Comparison of ENCODE assay signal across 27 mouse cellular contexts in genomic region chr12:81918346-81918745, GRCm38 (mm10). TPM values are rescaled to one million over a fixed set of nuclear protein-coding genes. Genes with fewer than 3 reads are reported as not detected.
DNase-seq lines count a peak whose midpoint lies in the region; ATAC-seq and TF ChIP-seq lines count a peak whose summit lies in the region.
"Had no signal": no experiment of that assay in that cellular context is flagged by ENCODE, and none has a peak within 500 bp of the region (broad histone marks: within the 10 kb centered on the region; RNA-seq: fewer than 3 reads in every experiment).

No protein-coding gene starts in this region.

- peak; percentile 13; the same call in 1 of the 2 replicates for ATAC-seq in frontal cortex, adult (ENCODE audit: low TSS enrichment)
- ATAC-seq: CD4-positive, CD25-positive, alpha-beta regulatory T cell, adult 4 months; forebrain, embryonic 13.5 days; forebrain, embryonic 16.5 days; intestine, embryonic 16.5 days had no signal

- DNase-seq in frontal cortex, postnatal 10 days (ENCODE audit: low spot score in 2 of 2), result no peak
- DNase-seq in 3134 (ENCODE audit: extremely low read depth, insufficient read length, low spot score), result peak; percentile 21
- DNase-seq in ZHBTc4 (ENCODE audit: low read depth, low spot score), result peak; percentile 40
- DNase-seq in cerebellum, postnatal 4 days (ENCODE audit: low spot score in 2 of 2), result no peak
- DNase-seq in testis, postnatal 10 days (ENCODE audit: low spot score), result no peak
- no peak for DNase-seq in gastrocnemius, postnatal 14 days
- DNase-seq: adrenal gland, postnatal 10 days; adrenal gland, postnatal 36 days; cerebellum, adult 18-20 months; cerebellum, adult 9-10 months; cerebellum, postnatal 14 days; gastrocnemius, postnatal 36 days; heart, adult 2 months; heart, postnatal 14 days; kidney, adult 18-20 months had no signal

- no peak for TF ChIP-seq CTCF in E14TG2a.4 (conservative IDR thresholded peaks at IDR 0.05; ENCODE audit: low read length)

- peaks cover 19% of the 10 kb centered on the region for H3K36me3 ChIP-seq in E14TG2a.4 (ENCODE audit: insufficient read depth, low read length)

- peaks cover 19% of the 10 kb centered on the region for H3K4me1 ChIP-seq in E14TG2a.4 (replicated peaks; ENCODE audit: low read depth, low read length)
- H3K4me1 ChIP-seq: embryonic facial prominence, embryonic 12.5 days; forebrain, embryonic 13.5 days; hindbrain, embryonic 12.5 days; hindbrain, embryonic 15.5 days had no signal

- peak overlapping the region; percentile 53 for H3K4me3 ChIP-seq in E14TG2a.4 (replicated peaks; ENCODE audit: low read length)
- H3K4me3 ChIP-seq: embryonic facial prominence, embryonic 12.5 days; embryonic facial prominence, embryonic 15.5 days; forebrain, embryonic 13.5 days; heart, adult 2 months; heart, embryonic 10.5 days; heart, embryonic 13.5 days; hindbrain, embryonic 12.5 days; hindbrain, embryonic 15.5 days had no signal

- intact Hi-C loops in gastrocnemius, postnatal 14 days (cut with DNase I; ENCODE audit: low total_unique reads), result no loop called here

- H3K9me3 ChIP-seq in E14TG2a.4 (ENCODE audit: low read length), result no peaks in the 10 kb centered on the region
- H3K9me3 ChIP-seq: embryonic facial prominence, embryonic 12.5 days; embryonic facial prominence, embryonic 15.5 days; forebrain, embryonic 13.5 days; heart, embryonic 10.5 days; heart, embryonic 13.5 days; hindbrain, embryonic 12.5 days; hindbrain, embryonic 15.5 days had no signal

- no peaks in the 10 kb centered on the region for H3K27me3 ChIP-seq in E14TG2a.4 (ENCODE audit: insufficient read depth, low read length)
- H3K27me3 ChIP-seq: embryonic facial prominence, embryonic 12.5 days; embryonic facial prominence, embryonic 15.5 days; forebrain, embryonic 13.5 days; heart, embryonic 13.5 days; hindbrain, embryonic 12.5 days; hindbrain, embryonic 15.5 days had no signal

RNA-seq across cellular contexts. Expression of gene Pcnx, which starts 58.5 kb away (rescaled TPM):
- 10 to 100 TPM; 36.0 to 37.4 TPM for total RNA-seq in gastrocnemius, postnatal 14 days (2021)

Comparison
In these comparisons a context has a peak if more than half of its experiments do, and no peak if none do; other contexts are left out.
1. DNase-seq: peak in 3134 (single experiment) and ZHBTc4 (single experiment); none in frontal cortex, postnatal 10 days (0 of 2), cerebellum, postnatal 4 days (0 of 2), testis, postnatal 10 days (single experiment) and gastrocnemius, postnatal 14 days (single experiment).